Mouse (Mus musculus) megakaryocyte, embryonic 14.5 days (primary cell): Measurements from ENCODE around the gene Bcl9l. TPM values are rescaled to one million over a fixed set of nuclear protein-coding genes. Genes with fewer than 3 reads are reported as not detected.
A peak's percentile ranks its signal among the peaks of the same experiment; 100 is the strongest.

Source experiments
- H3K27me3 ChIP-seq: replicated peaks from 2 replicates; pipeline ENCODE3; 2012; ENCODE audit warnings: inconsistent platforms
- H3K36me3 ChIP-seq: replicated peaks from 2 replicates; pipeline ENCODE3; 2012; ENCODE audit warnings: low read length, inconsistent platforms, mixed read lengths
- H3K4me1 ChIP-seq: 2 replicates; pipeline ENCODE4 v1.6.1; 2012; ENCODE audit warnings: inconsistent platforms
- H3K4me3 ChIP-seq: replicated peaks from 2 replicates; pipeline ENCODE3; 2012; ENCODE audit warnings: moderate library complexity, mild to moderate bottlenecking, inconsistent platforms
- H3K9me3 ChIP-seq: 2 replicates; pipeline ENCODE4 v1.6.1; 2012; ENCODE audit warnings: inconsistent platforms
- FLI1 ChIP-seq: IDR thresholded peaks from 2 replicates; pipeline ENCODE4 v1.6.1; 2012; ENCODE audit warnings: low read length, inconsistent platforms, mixed read lengths
- GATA1 ChIP-seq: IDR thresholded peaks from 3 replicates; pipeline ENCODE4 v1.6.1; 2012; ENCODE audit warnings: mixed read lengths, low read length, inconsistent platforms, borderline replicate concordance
- polyA plus RNA-seq: library from polyadenylated mRNA; stranded (reverse); fragments of >175 nt; gene quantifications from 2 replicates; pipeline ENCODE4 v1.2.3, GENCODE M21; 2012; ENCODE audit warnings: low replicate concordance; ENCODE audit not compliant: insufficient read depth

Gene Bcl9l
- polyA plus RNA-seq, 1 experiment, result 11.6 TPM

GRCm38 (mm10) chr9:44511935-44512716 is 29.5 kb downstream of the Bcl9l start:
- Histone ChIP-seq H3K27me3 (no peaks in the 10 kb centered on the region), H3K9me3 (no peaks in the 10 kb centered on the region), H3K4me3 (no peak overlapping the region), H3K4me1 (peaks cover 74% of the 10 kb centered on the region), H3K36me3 (peaks cover 23% of the 10 kb centered on the region)
- no peak for TF ChIP-seq GATA1
- TF ChIP-seq FLI1, result no peak

DNA sequence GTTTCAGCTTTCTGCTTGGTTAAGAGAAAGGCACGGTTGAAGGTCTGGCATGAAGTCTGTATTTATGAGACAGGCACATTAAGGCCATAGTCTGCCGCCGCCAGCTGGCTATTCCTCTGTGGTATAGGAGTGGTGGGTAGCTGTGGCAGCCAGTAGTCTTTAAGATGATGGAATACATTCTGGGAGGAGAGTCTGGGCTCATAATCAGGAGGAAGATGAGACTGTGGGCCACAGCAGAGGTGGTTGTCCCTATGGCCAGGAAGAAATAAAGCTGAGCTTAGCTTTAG is 30.0 kb downstream of the Bcl9l start:
- no peak for TF ChIP-seq GATA1
- no peak for TF ChIP-seq FLI1
- Histone ChIP-seq H3K36me3 (peaks cover 18% of the 10 kb centered on the region), H3K27me3 (no peaks in the 10 kb centered on the region), H3K9me3 (no peaks in the 10 kb centered on the region), H3K4me1 (peaks cover 78% of the 10 kb centered on the region), H3K4me3 (no peak overlapping the region)

DNA sequence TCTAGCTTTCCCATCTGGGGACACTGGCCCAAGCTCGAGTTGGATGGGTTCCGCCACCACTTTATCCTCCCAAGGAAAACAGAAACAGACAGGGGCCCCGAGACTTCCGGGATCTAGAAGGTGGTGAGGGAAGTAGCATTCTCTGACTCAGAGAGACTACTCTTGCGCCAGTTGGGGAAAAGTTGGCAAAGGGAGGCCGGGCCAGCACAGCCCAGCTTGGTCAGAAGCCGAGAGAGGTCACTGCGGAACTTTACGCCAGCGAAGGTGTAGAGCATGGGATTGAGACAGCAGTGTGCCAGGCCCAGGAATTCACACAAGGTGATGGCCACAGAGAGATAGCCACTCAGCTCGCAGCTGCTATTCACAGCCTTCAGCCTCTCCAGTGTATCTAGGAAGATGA is 30.5 kb downstream of the Bcl9l start:
- Histone ChIP-seq H3K36me3 (peaks cover 13% of the 10 kb centered on the region), H3K9me3 (no peaks in the 10 kb centered on the region), H3K4me3 (no peak overlapping the region), H3K4me1 (peaks cover 80% of the 10 kb centered on the region), H3K27me3 (no peaks in the 10 kb centered on the region)
- no peak for TF ChIP-seq FLI1

DNA sequence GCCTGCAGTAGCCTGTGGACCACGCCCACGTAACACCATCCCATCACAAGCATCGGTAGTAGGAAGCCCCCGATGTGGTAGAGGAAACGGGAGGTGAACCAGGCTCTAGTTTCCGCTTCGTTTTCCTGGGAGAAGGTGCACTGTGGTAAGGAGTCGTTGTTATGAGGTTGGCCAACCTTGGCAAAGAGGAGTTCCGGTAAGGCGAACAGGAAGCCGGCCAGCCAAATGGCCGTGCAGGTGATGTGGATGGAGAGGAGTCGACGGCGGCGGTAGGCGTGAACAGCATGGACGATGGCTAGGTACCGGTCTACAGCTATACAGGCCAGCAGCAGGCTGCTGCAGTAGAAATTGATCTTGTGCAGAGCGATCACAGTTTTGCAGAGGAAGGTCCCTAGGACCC is 31.0 kb downstream of the Bcl9l start:
- no peak for TF ChIP-seq GATA1
- TF ChIP-seq FLI1, result no peak
- peaks cover 8% of the 10 kb centered on the region for H3K36me3 ChIP-seq
- no peak overlapping the region for H3K4me3 ChIP-seq
- peaks cover 78% of the 10 kb centered on the region for H3K4me1 ChIP-seq
- H3K27me3 ChIP-seq, result no peaks in the 10 kb centered on the region
- no peaks in the 10 kb centered on the region for H3K9me3 ChIP-seq

GRCm38 (mm10) chr9:44514147-44514546 is 31.5 kb downstream of the Bcl9l start:
- peaks cover 80% of the 10 kb centered on the region for H3K4me1 ChIP-seq
- no peaks in the 10 kb centered on the region for H3K9me3 ChIP-seq
- H3K4me3 ChIP-seq, result no peak overlapping the region
- TF ChIP-seq FLI1 (no peak), GATA1 (no peak)
- H3K36me3 ChIP-seq, result peaks cover 3% of the 10 kb centered on the region
- no peaks in the 10 kb centered on the region for H3K27me3 ChIP-seq

DNA sequence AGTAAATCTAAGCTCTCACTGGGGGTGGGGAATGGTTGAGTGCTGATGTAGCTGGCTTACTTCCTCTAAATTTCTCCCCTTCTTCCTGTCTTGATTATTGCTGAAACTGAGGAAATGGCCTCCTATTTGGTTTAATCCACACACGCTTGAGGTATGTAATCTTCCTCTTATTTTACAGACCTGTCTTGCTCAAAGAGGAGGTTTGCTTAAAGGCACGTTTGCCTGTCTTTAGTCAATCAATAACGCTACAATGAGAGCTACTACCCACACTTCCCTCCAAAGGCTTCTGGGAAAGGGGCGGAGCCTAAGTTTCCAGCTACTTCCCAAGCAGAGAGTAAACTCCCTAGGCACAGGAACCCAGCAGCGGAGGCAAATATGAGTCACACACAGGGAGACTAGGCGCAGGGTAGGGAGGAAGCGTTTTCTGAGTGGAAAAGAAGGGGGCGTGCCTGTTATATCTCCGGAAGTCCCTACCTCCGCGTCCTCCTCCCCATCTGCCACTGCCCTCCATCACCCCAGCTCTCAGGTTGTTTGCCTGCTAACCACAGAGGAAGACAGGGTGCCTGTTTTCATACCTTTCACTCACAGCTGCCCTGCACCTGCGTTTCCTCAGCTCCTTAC is 32.6 kb downstream of the Bcl9l start:
- Histone ChIP-seq H3K4me1 (peaks cover 74% of the 10 kb centered on the region), H3K9me3 (no peaks in the 10 kb centered on the region), H3K4me3 (peak overlapping the region; percentile 71), H3K27me3 (no peaks in the 10 kb centered on the region), H3K36me3 (no peaks in the 10 kb centered on the region)
- TF ChIP-seq GATA1 (no peak), FLI1 (no peak)

- TF ChIP-seq GATA1 (no peak), FLI1 (no peak)
- no peaks in the 10 kb centered on the region for H3K9me3 ChIP-seq
- no peaks in the 10 kb centered on the region for H3K36me3 ChIP-seq
- H3K4me1 ChIP-seq, result peaks cover 72% of the 10 kb centered on the region
- no peak overlapping the region for H3K4me3 ChIP-seq
- H3K27me3 ChIP-seq, result no peaks in the 10 kb centered on the region
Measured at GRCm38 (mm10) chr9:44515891-44516290, 33.3 kb downstream of the Bcl9l start.

- peaks cover 70% of the 10 kb centered on the region for H3K4me1 ChIP-seq
- no peaks in the 10 kb centered on the region for H3K27me3 ChIP-seq
- no peaks in the 10 kb centered on the region for H3K36me3 ChIP-seq
- no peak overlapping the region for H3K4me3 ChIP-seq
- no peak for TF ChIP-seq FLI1
- TF ChIP-seq GATA1, result no peak
- H3K9me3 ChIP-seq, result no peaks in the 10 kb centered on the region
Measured at GRCm38 (mm10) chr9:44517368-44517767, 34.7 kb downstream of the Bcl9l start.

GRCm38 (mm10) chr9:44518068-44518467 is 35.4 kb downstream of the Bcl9l start:
- no peaks in the 10 kb centered on the region for H3K27me3 ChIP-seq
- no peaks in the 10 kb centered on the region for H3K36me3 ChIP-seq
- TF ChIP-seq FLI1 (no peak), GATA1 (no peak)
- peaks cover 64% of the 10 kb centered on the region for H3K4me1 ChIP-seq
- no peak overlapping the region for H3K4me3 ChIP-seq
- H3K9me3 ChIP-seq, result no peaks in the 10 kb centered on the region

DNA sequence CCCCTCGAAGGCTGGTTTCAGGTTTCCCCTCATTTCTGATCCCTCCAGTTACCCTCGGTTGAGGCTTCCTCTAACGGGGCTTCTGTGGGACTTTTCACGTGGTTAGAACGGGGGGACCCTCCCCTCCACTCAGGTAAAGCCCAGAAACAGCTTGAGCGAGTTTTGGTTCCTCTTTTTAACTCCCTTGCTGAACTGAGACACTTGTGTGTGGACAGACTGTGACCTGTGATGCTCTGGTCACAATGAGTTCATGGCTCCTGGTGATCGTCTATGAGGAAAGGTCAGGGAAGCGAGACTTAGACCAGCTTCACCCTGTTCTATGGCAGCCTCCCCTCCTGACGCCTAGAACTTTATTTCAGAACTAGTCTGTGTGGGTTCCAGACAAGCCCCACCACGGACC is 39.3 kb downstream of the Bcl9l start:
- Histone ChIP-seq H3K4me3 (no peak overlapping the region), H3K36me3 (no peaks in the 10 kb centered on the region), H3K4me1 (peaks cover 72% of the 10 kb centered on the region), H3K27me3 (no peaks in the 10 kb centered on the region), H3K9me3 (no peaks in the 10 kb centered on the region)
- no peak for TF ChIP-seq FLI1
- TF ChIP-seq GATA1, result no peak
